Mouse (Mus musculus) limb, embryonic 15.5 days (tissue): ENCODE data around the gene Macrod1. TPM values are rescaled to one million over a fixed set of nuclear protein-coding genes. Genes with fewer than 3 reads are reported as not detected.
A peak's percentile ranks its signal among the peaks of the same experiment; 100 is the strongest.
"Not testable (repeated sequence)": the region's sequence is repeated elsewhere in the genome, so short reads cannot be mapped to it uniquely, and the experiment has no call there.

Experiments
- ATAC-seq: fragments of 200-750 bp; cut with Nextera tagmentation; 2 replicates; pipeline ENCODE4 v1.8.0; 2017; ENCODE audit warnings: low read depth, moderate TSS enrichment; ENCODE audit not compliant: insufficient number of reproducible peaks, low FRiP score, low TSS enrichment
- H3K27ac ChIP-seq: fragments of 300-500 bp; sonication (generic); 2 replicates; pipeline ENCODE4 v1.5.1; 2015; ENCODE audit warnings: moderate library complexity, mild to moderate bottlenecking, inconsistent platforms
- H3K27me3 ChIP-seq: fragments of 300-500 bp; sonication (generic); 2 replicates; pipeline ENCODE4 v1.6.1; 2015; ENCODE audit warnings: inconsistent platforms
- H3K36me3 ChIP-seq: fragments of 300-500 bp; sonication (generic); 2 replicates; pipeline ENCODE4 v1.6.1; 2015; ENCODE audit warnings: inconsistent platforms
- H3K4me1 ChIP-seq: fragments of 300-500 bp; sonication (generic); 2 replicates; pipeline ENCODE4 v1.6.1; 2015; ENCODE audit warnings: inconsistent platforms
- H3K4me2 ChIP-seq: fragments of 300-500 bp; sonication (generic); 2 replicates; pipeline ENCODE4 v1.6.1; 2015; ENCODE audit warnings: mild to moderate bottlenecking, inconsistent platforms
- H3K4me3 ChIP-seq: fragments of 300-500 bp; sonication (generic); 2 replicates; pipeline ENCODE4 v1.5.1; 2015; ENCODE audit warnings: mild to moderate bottlenecking, inconsistent platforms
- H3K9ac ChIP-seq: fragments of 300-500 bp; sonication (generic); 2 replicates; pipeline ENCODE4 v1.6.1; 2015; ENCODE audit warnings: inconsistent platforms
- H3K9me3 ChIP-seq: fragments of 300-500 bp; sonication (generic); 2 replicates; pipeline ENCODE4 v1.6.1; 2016; ENCODE audit warnings: inconsistent platforms
- WGBS: fragments of 180-500 bp; shearing (Covaris S2); methylation state at CpG from one replicate; pipeline ENCODE4 v1.1.7; 2015; 5-methylcytosine and 5-hydroxymethylcytosine counted together
- polyA plus RNA-seq: library from polyadenylated mRNA; unstranded; fragments of >200 nt; fragmentation: Nextera tagmentation; extraction: Ambion mirVana; gene quantifications from 2 replicates; pipeline ENCODE4 v1.2.1, GENCODE M21; 2015

The Macrod1 gene
- polyA plus RNA-seq, 1 experiment from 2014 or later: 18.2 TPM

GRCm38 (mm10) chr19:7069781-7070763 lies 13.5 kb downstream of the Macrod1 start:
- H3K4me2 ChIP-seq: peak overlapping the region; percentile 31
- no peaks in the 10 kb centered on the region for H3K9me3 ChIP-seq
- H3K9ac ChIP-seq: no peak overlapping the region
- H3K36me3 ChIP-seq: no peaks in the 10 kb centered on the region
- no peak for ATAC-seq
- H3K4me3 ChIP-seq: peak overlapping the region; percentile 17
- H3K27ac ChIP-seq: 0 out of 2 replicates have a peak overlapping the region, but pooled peaks have one; percentile 7
- H3K4me1 ChIP-seq: peaks cover 58% of the 10 kb centered on the region
- 13% methylated on average over 35 of the region's 35 CpGs for WGBS
- H3K27me3 ChIP-seq: peaks cover 29% of the 10 kb centered on the region

- Histone ChIP-seq H3K36me3 (no peaks in the 10 kb centered on the region), H3K9me3 (no peaks in the 10 kb centered on the region), H3K4me3 (no peak overlapping the region), H3K27ac (no peak overlapping the region), H3K4me2 (peak overlapping the region; percentile 31; the same call in 1 of the 2 replicates), H3K27me3 (peaks cover 29% of the 10 kb centered on the region), H3K9ac (no peak overlapping the region), H3K4me1 (peaks cover 53% of the 10 kb centered on the region)
- no peak for ATAC-seq
- WGBS: 20% methylated on average over 4 of the region's 4 CpGs
Measured at GRCm38 (mm10) chr19:7070775-7071174, 14.2 kb downstream of the Macrod1 start.

DNA sequence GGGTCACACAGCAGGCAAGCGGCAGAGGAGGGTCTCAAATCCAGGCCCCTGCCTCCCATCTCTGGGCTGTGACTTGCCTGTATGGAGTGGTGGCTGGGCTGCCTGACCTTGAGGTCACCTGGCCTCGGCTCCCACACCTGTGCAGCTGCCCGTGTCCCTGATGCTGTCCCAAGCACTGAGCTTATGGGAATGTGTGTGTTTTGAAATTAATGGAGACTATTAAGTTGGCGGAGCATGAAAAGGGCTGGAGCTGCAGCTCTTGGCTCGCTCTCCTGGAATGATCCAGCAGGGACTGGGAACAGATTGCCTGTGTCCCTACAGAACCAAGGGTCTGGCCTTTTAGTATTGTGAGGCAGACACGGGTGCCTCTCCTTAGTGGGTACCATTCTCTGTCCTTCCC lies 15.6 kb downstream of the Macrod1 start:
- Histone ChIP-seq H3K9me3 (no peaks in the 10 kb centered on the region), H3K4me2 (no peak overlapping the region), H3K4me3 (no peak overlapping the region), H3K4me1 (peaks cover 39% of the 10 kb centered on the region), H3K9ac (no peak overlapping the region), H3K36me3 (no peaks in the 10 kb centered on the region), H3K27ac (no peak overlapping the region), H3K27me3 (peaks cover 29% of the 10 kb centered on the region)
- no peak for ATAC-seq
- WGBS: 55% methylated on average over 6 of the region's 6 CpGs

- Histone ChIP-seq H3K4me2 (no peak overlapping the region), H3K9ac (no peak overlapping the region), H3K36me3 (no peaks in the 10 kb centered on the region), H3K9me3 (no peaks in the 10 kb centered on the region), H3K4me1 (peaks cover 19% of the 10 kb centered on the region), H3K27me3 (peaks cover 20% of the 10 kb centered on the region), H3K4me3 (no peak overlapping the region), H3K27ac (no peak overlapping the region)
- no peak for ATAC-seq
- 56% methylated on average over 12 of the region's 12 CpGs for WGBS
Measured at GRCm38 (mm10) chr19:7073997-7074781, 17.6 kb downstream of the Macrod1 start.

DNA sequence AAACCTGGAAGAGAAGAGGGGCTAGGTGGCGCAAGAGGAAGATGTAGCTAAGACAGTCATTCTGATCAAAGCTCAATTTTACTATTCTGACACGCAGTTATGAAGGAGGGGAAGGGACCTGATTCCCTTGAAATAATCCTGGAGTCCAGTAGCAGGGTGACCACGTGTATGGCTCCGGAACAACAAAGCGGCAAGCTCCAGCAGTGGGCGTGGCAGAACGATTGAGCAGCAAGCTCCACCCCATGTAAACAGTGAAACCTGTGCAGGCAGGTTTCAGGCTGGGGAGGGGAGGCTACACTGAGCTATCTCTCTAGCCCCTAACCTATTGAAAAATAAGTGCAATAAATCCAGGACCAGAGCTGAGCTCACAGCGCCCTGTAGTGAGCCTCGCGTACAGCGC lies 18.7 kb downstream of the Macrod1 start:
- H3K9me3 ChIP-seq, H3K36me3 ChIP-seq, H3K4me2 ChIP-seq, H3K9ac ChIP-seq, H3K4me3 ChIP-seq, ATAC-seq, H3K27ac ChIP-seq: not testable (repeated sequence)
- WGBS: 82% methylated on average over 11 of the region's 11 CpGs
- H3K4me1 ChIP-seq: peaks cover 12% of the 10 kb centered on the region
- H3K27me3 ChIP-seq: peaks cover 12% of the 10 kb centered on the region

- Histone ChIP-seq H3K9me3 (no peaks in the 10 kb centered on the region), H3K4me1 (peaks cover 4% of the 10 kb centered on the region), H3K36me3 (no peaks in the 10 kb centered on the region), H3K4me3 (no peak overlapping the region), H3K27ac (no peak overlapping the region), H3K27me3 (0 out of 2 replicates have a peak, but pooled peaks cover 4% of the 10 kb centered on the region), H3K4me2 (no peak overlapping the region), H3K9ac (no peak overlapping the region)
- ATAC-seq: no peak
- 60% methylated on average over 9 of the region's 9 CpGs for WGBS
Measured at GRCm38 (mm10) chr19:7077666-7078065, 21.1 kb downstream of the Macrod1 start.

- H3K4me2 ChIP-seq: no peak overlapping the region
- H3K27me3 ChIP-seq: 0 out of 2 replicates have a peak, but pooled peaks cover 4% of the 10 kb centered on the region
- no peaks in the 10 kb centered on the region for H3K36me3 ChIP-seq
- ATAC-seq: no peak
- no peak overlapping the region for H3K27ac ChIP-seq
- peaks cover 10% of the 10 kb centered on the region for H3K4me1 ChIP-seq
- H3K4me3 ChIP-seq: no peak overlapping the region
- no peak overlapping the region for H3K9ac ChIP-seq
- 83% methylated on average over 7 of the region's 7 CpGs for WGBS
- H3K9me3 ChIP-seq: no peaks in the 10 kb centered on the region
Measured at GRCm38 (mm10) chr19:7078271-7078670, 21.7 kb downstream of the Macrod1 start.

DNA sequence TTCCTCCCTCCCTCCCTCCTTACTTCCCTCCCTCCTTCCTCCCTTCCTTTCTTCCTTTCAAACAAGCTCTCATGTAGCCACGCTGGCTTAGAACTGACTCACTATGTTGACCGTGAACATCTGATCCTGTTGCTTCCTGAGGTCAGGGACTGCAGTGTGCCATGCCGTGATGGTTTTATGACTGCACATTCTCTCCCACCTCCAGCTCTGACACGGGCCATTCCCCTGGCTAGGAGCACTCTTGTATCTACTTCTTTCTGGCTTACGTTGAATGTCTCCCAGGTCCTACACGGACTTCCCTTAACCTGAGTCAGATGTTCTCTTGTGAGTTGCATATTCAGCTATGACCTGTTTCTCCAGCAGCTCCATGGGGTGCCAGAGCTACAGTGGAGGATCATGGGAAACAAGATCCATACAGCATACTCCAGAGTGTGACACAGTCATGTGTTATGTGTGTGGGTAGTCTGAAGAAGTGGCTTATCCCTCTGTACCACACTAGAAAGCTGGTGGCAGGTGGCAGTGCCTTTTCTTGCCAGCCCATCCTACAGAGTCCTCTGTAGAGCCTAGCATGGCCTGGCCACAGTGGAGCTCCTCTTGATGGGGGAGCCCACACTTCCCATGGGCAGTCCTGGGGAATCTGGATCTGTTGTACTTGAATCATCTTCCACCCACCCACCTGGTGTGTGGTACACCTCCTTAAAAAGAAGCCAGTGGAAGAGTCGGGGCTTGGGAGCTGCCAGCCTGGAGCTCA lies 25.1 kb downstream of the Macrod1 start:
- 49% methylated on average over 7 of the region's 7 CpGs for WGBS
- H3K9ac ChIP-seq: no peak overlapping the region
- no peak for ATAC-seq
- H3K36me3 ChIP-seq: no peaks in the 10 kb centered on the region
- peaks cover 26% of the 10 kb centered on the region for H3K4me1 ChIP-seq
- no peak overlapping the region for H3K4me3 ChIP-seq
- no peaks in the 10 kb centered on the region for H3K9me3 ChIP-seq
- H3K4me2 ChIP-seq: no peak overlapping the region
- no peak overlapping the region for H3K27ac ChIP-seq
- peaks cover 10% of the 10 kb centered on the region for H3K27me3 ChIP-seq

GRCm38 (mm10) chr19:7083035-7083794 lies 26.6 kb downstream of the Macrod1 start:
- no peak overlapping the region for H3K27ac ChIP-seq
- no peaks in the 10 kb centered on the region for H3K36me3 ChIP-seq
- no peak overlapping the region for H3K4me3 ChIP-seq
- 38% methylated on average over 14 of the region's 14 CpGs for WGBS
- no peak overlapping the region for H3K9ac ChIP-seq
- H3K4me2 ChIP-seq: no peak overlapping the region
- H3K9me3 ChIP-seq: no peaks in the 10 kb centered on the region
- peaks cover 15% of the 10 kb centered on the region for H3K27me3 ChIP-seq
- no peak for ATAC-seq
- H3K4me1 ChIP-seq: peaks cover 33% of the 10 kb centered on the region

GRCm38 (mm10) chr19:7084734-7085133 lies 28.1 kb downstream of the Macrod1 start:
- 51% methylated on average over 15 of the region's 15 CpGs for WGBS
- H3K9ac ChIP-seq: no peak overlapping the region
- ATAC-seq: no peak
- no peak overlapping the region; the same call in 1 of the 2 replicates for H3K4me2 ChIP-seq
- peaks cover 18% of the 10 kb centered on the region for H3K27me3 ChIP-seq
- H3K4me1 ChIP-seq: peaks cover 42% of the 10 kb centered on the region
- H3K36me3 ChIP-seq: no peaks in the 10 kb centered on the region
- H3K4me3 ChIP-seq: no peak overlapping the region
- H3K27ac ChIP-seq: no peak overlapping the region
- no peaks in the 10 kb centered on the region for H3K9me3 ChIP-seq

- Histone ChIP-seq H3K27ac (no peak overlapping the region), H3K4me2 (no peak overlapping the region), H3K9ac (no peak overlapping the region), H3K36me3 (no peaks in the 10 kb centered on the region), H3K9me3 (no peaks in the 10 kb centered on the region), H3K4me1 (peaks cover 55% of the 10 kb centered on the region), H3K27me3 (peaks cover 14% of the 10 kb centered on the region), H3K4me3 (no peak overlapping the region)
- no peak for ATAC-seq
- WGBS: 25% methylated on average over 9 of the region's 9 CpGs
Measured at GRCm38 (mm10) chr19:7088558-7088957, 31.9 kb downstream of the Macrod1 start.
